Mouse (Mus musculus): ENCODE results near the gene Wdtc1.
A peak's percentile ranks its signal among the peaks of the same experiment; 100 is the strongest.

Gene Wdtc1

GRCm38 (mm10) chr4:133328129-133328528 is 25.2 kb downstream of the Wdtc1 start:
- DNase-seq (ENCODE audit: low read depth, low spot score) = no peak

- no peak for DNase-seq (ENCODE audit: low read depth, low spot score)
Observed at GRCm38 (mm10) chr4:133319667-133320066, 33.6 kb downstream of the Wdtc1 start.

- DNase-seq (ENCODE audit: low read depth, low spot score) = no peak
Observed at GRCm38 (mm10) chr4:133315991-133316390, 37.3 kb downstream of the Wdtc1 start.

GRCm38 (mm10) chr4:133314896-133315295 is 38.4 kb downstream of the Wdtc1 start:
- no peak for DNase-seq (ENCODE audit: low read depth, low spot score)

GRCm38 (mm10) chr4:133309948-133310347 is 43.3 kb downstream of the Wdtc1 start:
- DNase-seq (ENCODE audit: low read depth, low spot score) = peak; percentile 76

- peak; percentile 69 for DNase-seq (ENCODE audit: low read depth, low spot score)
Observed at GRCm38 (mm10) chr4:133307331-133307730, 46.0 kb downstream of the Wdtc1 start.

- no peak for DNase-seq (ENCODE audit: low read depth, low spot score)
Observed at GRCm38 (mm10) chr4:133305825-133306224, 47.5 kb downstream of the Wdtc1 start.

- no peak for DNase-seq (ENCODE audit: low read depth, low spot score)
Observed at GRCm38 (mm10) chr4:133304770-133305169, 48.5 kb downstream of the Wdtc1 start.

GRCm38 (mm10) chr4:133302668-133303067 is 50.6 kb downstream of the Wdtc1 start:
- DNase-seq (ENCODE audit: low read depth, low spot score) = no peak

GRCm38 (mm10) chr4:133301802-133302201 is 51.5 kb downstream of the Wdtc1 start:
- DNase-seq (ENCODE audit: low read depth, low spot score) = peak; percentile 64

- DNase-seq (ENCODE audit: low read depth, low spot score) = no peak
Observed at GRCm38 (mm10) chr4:133300421-133300820, 52.9 kb downstream of the Wdtc1 start.

- DNase-seq (ENCODE audit: low read depth, low spot score) = no peak
Observed at GRCm38 (mm10) chr4:133299701-133300100, 53.6 kb downstream of the Wdtc1 start.

GRCm38 (mm10) chr4:133298516-133299365 is 54.5 kb downstream of the Wdtc1 start:
- DNase-seq (ENCODE audit: low read depth, low spot score) = no peak

- peak; percentile 68 for DNase-seq (ENCODE audit: low read depth, low spot score)
Observed at GRCm38 (mm10) chr4:133297801-133298238, 55.5 kb downstream of the Wdtc1 start.

- DNase-seq (ENCODE audit: low read depth, low spot score) = no peak
Observed at GRCm38 (mm10) chr4:133297360-133297759, 55.9 kb downstream of the Wdtc1 start.

- no peak for DNase-seq (ENCODE audit: low read depth, low spot score)
Observed at GRCm38 (mm10) chr4:133294084-133294483, 59.2 kb downstream of the Wdtc1 start.

GRCm38 (mm10) chr4:133292901-133293843 is 60.1 kb downstream of the Wdtc1 start:
- DNase-seq (ENCODE audit: low read depth, low spot score) = peak; percentile 26

GRCm38 (mm10) chr4:133292405-133292804 is 60.9 kb downstream of the Wdtc1 start:
- no peak for DNase-seq (ENCODE audit: low read depth, low spot score)

- DNase-seq (ENCODE audit: low read depth, low spot score) = no peak
Observed at GRCm38 (mm10) chr4:133291255-133291654, 62.0 kb downstream of the Wdtc1 start.

GRCm38 (mm10) chr4:133286476-133287077 is 66.7 kb downstream of the Wdtc1 start:
- no peak for DNase-seq (ENCODE audit: low read depth, low spot score)

- DNase-seq (ENCODE audit: low read depth, low spot score) = no peak
Observed at GRCm38 (mm10) chr4:133285950-133286349, 67.3 kb downstream of the Wdtc1 start.

- DNase-seq (ENCODE audit: low read depth, low spot score) = no peak
Observed at GRCm38 (mm10) chr4:133285299-133285698, 68.0 kb downstream of the Wdtc1 start.

Data from forelimb bud, embryonic 11.5 days (tissue).